Mouse (Mus musculus) brain, adult 2 months (tissue): Measurements from ENCODE around the gene Cenpm.

Experiments
- DNase-seq: peaks from one replicate; pipeline ENCODE4 v3.0.0; 2011; ENCODE audit warnings: low read depth, low spot score

The Cenpm gene

GRCm38 (mm10) chr15:82243742-82244114 is 820 bp downstream of the Cenpm start:
- peak; percentile 54 for DNase-seq

GRCm38 (mm10) chr15:82243311-82243710 is 1.2 kb downstream of the Cenpm start:
- no peak for DNase-seq

- peak; percentile 88 for DNase-seq
These were observed 8.0 kb downstream of the Cenpm start for GRCm38 (mm10) chr15:82236565-82236964.

- DNase-seq, result no peak
These were observed 8.9 kb downstream of the Cenpm start for GRCm38 (mm10) chr15:82235661-82236060.

- DNase-seq, result no peak
These were observed 11.9 kb downstream of the Cenpm start for GRCm38 (mm10) chr15:82232651-82233050.

- peak; percentile 96 for DNase-seq
These were observed 12.8 kb downstream of the Cenpm start for GRCm38 (mm10) chr15:82231591-82232378.

- DNase-seq, result no peak
These were observed 13.4 kb downstream of the Cenpm start for GRCm38 (mm10) chr15:82231100-82231499.

GRCm38 (mm10) chr15:82230098-82230611 is 14.4 kb downstream of the Cenpm start:
- no peak for DNase-seq

- no peak for DNase-seq
These were observed 15.0 kb downstream of the Cenpm start for GRCm38 (mm10) chr15:82229542-82230045.

GRCm38 (mm10) chr15:82225769-82226168 is 18.8 kb downstream of the Cenpm start:
- DNase-seq, result no peak

GRCm38 (mm10) chr15:82224602-82225215 is 19.8 kb downstream of the Cenpm start:
- no peak for DNase-seq

- no peak for DNase-seq
These were observed 20.6 kb downstream of the Cenpm start, which contains the start of gene Tnfrsf13c for GRCm38 (mm10) chr15:82223657-82224601. TSS of gene Tnfrsf13c (minus strand) at chr15:82224369.

GRCm38 (mm10) chr15:82223251-82223650 is 21.3 kb downstream of the Cenpm start:
- no peak for DNase-seq

- DNase-seq, result peak; percentile 54
These were observed 23.3 kb downstream of the Cenpm start for GRCm38 (mm10) chr15:82221104-82221860.

- DNase-seq, result no peak
These were observed 24.4 kb downstream of the Cenpm start for GRCm38 (mm10) chr15:82220003-82220675.

GRCm38 (mm10) chr15:82218778-82219666 is 25.5 kb downstream of the Cenpm start:
- DNase-seq, result no peak

- no peak for DNase-seq
These were observed 26.6 kb downstream of the Cenpm start for GRCm38 (mm10) chr15:82217980-82218379.

GRCm38 (mm10) chr15:82217039-82217438 is 27.5 kb downstream of the Cenpm start:
- DNase-seq, result peak; percentile 84

- DNase-seq, result peak; percentile 59
These were observed 28.3 kb downstream of the Cenpm start for GRCm38 (mm10) chr15:82216142-82216827.
